Mouse (Mus musculus) heart, postnatal 10 days (tissue): ENCODE data around the gene Gm3488. TPM values are rescaled to one million over a fixed set of nuclear protein-coding genes. Genes with fewer than 3 reads are reported as not detected.
"Not testable (repeated sequence)": the region's sequence is repeated elsewhere in the genome, so short reads cannot be mapped to it uniquely, and the experiment has no call there.

Experiments
- DNase-seq, 2 experiments: peaks; one replicate each; pipeline ENCODE4 v3.0.0; 2021
- intact Hi-C: fragments of 180-260 bp; cut with DNase I; formaldehyde crosslinking; loops from one replicate; pipeline ENCODE4 v1.15.1; 2025
- total RNA-seq, 2 experiments: library from RNA; stranded (reverse); gene quantifications; 2 replicates each; pipeline ENCODE4 v1.2.3; 2021

Gene Gm3488
- total RNA-seq = 1 to 10 TPM in 1 of 2 experiments, under 1 TPM in 1; 0.92 to 2.0 TPM

DNA sequence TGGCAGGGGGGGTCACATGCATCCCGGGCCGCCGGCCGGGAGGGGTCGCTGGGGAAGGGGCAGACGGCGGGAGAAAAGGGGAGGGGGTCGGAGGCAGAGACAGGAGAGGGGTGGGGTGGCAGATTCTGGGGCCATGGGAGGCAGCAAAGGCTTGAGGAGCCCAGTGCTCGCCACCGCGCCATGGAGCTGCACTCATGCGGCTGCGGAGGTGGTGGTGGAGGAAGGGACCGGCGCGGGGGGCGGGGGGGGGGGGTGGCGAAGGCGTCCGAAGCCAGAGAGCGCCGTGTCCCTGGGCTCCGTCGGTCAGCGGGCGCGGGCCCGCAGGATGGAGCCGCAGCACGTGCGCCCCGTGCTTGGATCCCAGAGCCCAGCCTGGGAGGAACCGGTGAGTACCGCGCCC lies at the start of gene Gm3488:
Gene Gm3488 (plus strand): TSS at position 301 of the 400 bp plus-strand sequence.
- DNase-seq, intact Hi-C loops: not testable (repeated sequence)

GRCm38 (mm10) chr14:5455367-5455766 lies 46.1 kb upstream of the Gm3488 start, which contains the start of gene Gm3194:
Gene Gm3194 (minus strand): TSS chr14:5455467.
- intact Hi-C loops, DNase-seq: not testable (repeated sequence)

DNA sequence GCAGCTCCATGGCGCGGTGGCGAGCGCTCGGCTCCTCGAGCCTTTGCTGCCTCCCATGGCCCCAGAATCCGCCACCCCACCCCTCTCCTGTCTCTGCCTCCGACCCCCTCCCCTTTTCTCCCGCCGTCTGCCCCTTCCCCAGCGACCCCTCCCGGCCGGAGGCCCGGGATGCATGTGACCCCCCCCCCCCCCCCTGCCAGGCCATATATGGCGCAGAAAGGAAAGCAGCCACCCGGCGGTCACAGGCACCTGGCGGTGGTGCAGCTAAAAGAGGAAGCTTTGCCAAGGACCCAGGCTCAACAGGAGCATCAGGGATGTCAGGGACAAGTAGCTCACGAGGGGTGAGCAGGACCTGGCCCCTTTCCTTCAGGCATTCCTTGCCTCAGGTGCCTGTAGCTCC lies 41.0 kb upstream of the Gm3488 start:
- DNase-seq, intact Hi-C loops: not testable (repeated sequence)

- DNase-seq, intact Hi-C loops: not testable (repeated sequence)
Measured at GRCm38 (mm10) chr14:5477730-5478129, 23.7 kb upstream of the Gm3488 start, which contains the start of gene Gm8246. Gene Gm8246 (minus strand): TSS chr14:5477830.

DNA sequence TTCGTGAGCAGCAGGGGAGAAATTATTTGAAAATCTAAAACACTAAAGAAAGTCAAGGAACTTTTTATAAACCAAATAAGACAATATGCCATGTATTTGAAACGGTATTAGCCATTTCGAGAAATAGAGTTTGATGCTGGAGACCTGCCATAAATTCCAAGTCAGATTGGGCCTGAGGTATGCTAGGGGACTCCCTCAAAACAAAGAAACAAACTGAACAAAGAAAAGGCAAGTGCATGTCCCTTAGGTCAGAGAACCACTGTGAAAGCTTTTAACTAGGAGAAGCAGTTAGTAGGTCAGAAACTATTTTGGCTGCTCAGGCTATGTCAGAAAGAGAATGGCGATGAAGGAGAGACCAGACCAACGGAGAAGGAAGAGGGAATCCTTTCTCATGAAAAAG lies 17.6 kb upstream of the Gm3488 start, which contains the start of gene Gm3187:
Gene Gm3187 (plus strand): TSS at position 301 of the 400 bp plus-strand sequence.
- DNase-seq, intact Hi-C loops: not testable (repeated sequence)

GRCm38 (mm10) chr14:5538196-5538595 lies 36.7 kb downstream of the Gm3488 start, which contains the start of gene Gm3532:
Gene Gm3532 (plus strand): TSS chr14:5538496.
- DNase-seq, intact Hi-C loops: not testable (repeated sequence)

Other genes with a start within 250 kb of the Gm3488 start
- gene Gm3526, start 241.1 kb upstream of the Gm3488 start, total RNA-seq = not detected
- not detected for gene Gm3542, start 166.7 kb upstream of the Gm3488 start, total RNA-seq
- not detected for gene Gm3500, start 112.6 kb upstream of the Gm3488 start, total RNA-seq
- 1 to 10 TPM; 1.4 to 2.0 TPM for gene Gm3194, start 46.2 kb upstream of the Gm3488 start, total RNA-seq
- not detected for gene Gm8246, start 23.8 kb upstream of the Gm3488 start, total RNA-seq
- not detected for gene Gm3187, start 17.5 kb upstream of the Gm3488 start, total RNA-seq
- not detected for gene Gm3532, start 36.8 kb downstream of the Gm3488 start, total RNA-seq
- gene Gm8265, start 131.4 kb downstream of the Gm3488 start, total RNA-seq = not detected
- gene Gm9603, start 185.8 kb downstream of the Gm3488 start, total RNA-seq = not detected
- gene Gm3373, start 239.9 kb downstream of the Gm3488 start, total RNA-seq = under 1 TPM in 1 of 2 experiments, not detected in 1; 0.45 TPM